Mouse (Mus musculus) MEL (cell line): ENCODE data around the gene Gm21936. TPM values are rescaled to one million over a fixed set of nuclear protein-coding genes. Genes with fewer than 3 reads are reported as not detected.
"Not testable (repeated sequence)": the region's sequence is repeated elsewhere in the genome, so short reads cannot be mapped to it uniquely, and the experiment has no call there.

ENCODE experiments used
- DNase-seq: peaks from one replicate; pipeline ENCODE4 v3.0.0; 2011; ENCODE audit warnings: low read depth, low spot score
- H3K27ac ChIP-seq: 2 replicates; pipeline ENCODE4 v1.5.1; 2012; ENCODE audit warnings: low read depth, mild to moderate bottlenecking, control low read depth, low read length, moderate library complexity; ENCODE audit not compliant: control insufficient read depth
- H3K27me3 ChIP-seq, 2 experiments: fragments of 150-350 bp in 1 of 2; sonication (generic) in 1 of 2; 2 replicates each; pipeline ENCODE4 v1.6.1; 2012; ENCODE audit warnings: low read length in 2 of 2, mild to moderate bottlenecking in 2 of 2, improper control_type of control experiment in 1 of 2, moderate library complexity in 1 of 2; ENCODE audit not compliant: insufficient read depth in 2 of 2, control insufficient read depth in 1 of 2
- H3K36me3 ChIP-seq, 2 experiments: 2 replicates each; pipeline ENCODE4 v1.6.1; 2012 to 2014; ENCODE audit warnings: low read length in 2 of 2, improper control_type of control experiment in 1 of 2, inconsistent platforms in 1 of 2, mild to moderate bottlenecking in 1 of 2; ENCODE audit not compliant: insufficient read depth in 2 of 2, control insufficient read depth in 1 of 2
- H3K4me1 ChIP-seq, 2 experiments: fragments of 150-350 bp in 1 of 2; sonication (generic) in 1 of 2; 2 replicates each; pipeline ENCODE4 v1.6.1; 2012; ENCODE audit warnings: low read length in 2 of 2, improper control_type of control experiment in 1 of 2, mild to moderate bottlenecking in 1 of 2; ENCODE audit not compliant: insufficient read depth in 2 of 2, control insufficient read depth in 1 of 2
- H3K4me3 ChIP-seq, 2 experiments: fragments of 150-350 bp in 1 of 2; sonication (generic) in 1 of 2; 2 replicates each; pipeline ENCODE4 v1.5.1; 2012; ENCODE audit warnings: low read depth in 2 of 2, low read length in 2 of 2, mild to moderate bottlenecking in 2 of 2, moderate library complexity in 2 of 2, control low read depth in 1 of 2, improper control_type of control experiment in 1 of 2; ENCODE audit not compliant: control insufficient read depth in 1 of 2, insufficient read depth in 1 of 2
- H3K79me2 ChIP-seq: 2 replicates; pipeline ENCODE4 v1.6.1; 2012; ENCODE audit warnings: mild to moderate bottlenecking, low read length, moderate library complexity; ENCODE audit not compliant: control insufficient read depth, poor library complexity, insufficient read depth
- H3K9ac ChIP-seq: 2 replicates; pipeline ENCODE4 v1.6.1; 2012; ENCODE audit warnings: low read depth, mild to moderate bottlenecking, control low read depth, low read length, moderate library complexity; ENCODE audit not compliant: control insufficient read depth, poor library complexity, severe bottlenecking
- H3K9me3 ChIP-seq: fragments of 150-350 bp; sonication (generic); replicated peaks from 2 replicates; pipeline ENCODE4 v1.6.1; 2012; ENCODE audit warnings: mild to moderate bottlenecking, low read length, improper control_type of control experiment, moderate library complexity; ENCODE audit not compliant: insufficient read depth
- polyA plus RNA-seq, 2 experiments: library from polyadenylated mRNA; stranded (reverse) in 1 of 2; unstranded in 1 of 2; fragments of >175 nt in 1 of 2; fragments of >200 nt in 1 of 2; gene quantifications; 2 replicates each; pipeline versions ENCODE4 v1.2.1 to v1.2.4; 2012; ENCODE audit warnings: low replicate concordance in 2 of 2, low read depth in 1 of 2; ENCODE audit not compliant: insufficient read length in 2 of 2, insufficient read depth in 1 of 2, missing spikeins in 1 of 2
- total RNA-seq: library from RNA; depleted of rRNA; stranded (reverse); fragments of 300-350 nt; gene quantifications from 2 replicates; pipeline ENCODE4 v1.2.3, GENCODE M21; 2012; rRNA removed

The Gm21936 gene
- not detected in 2 replicates for total RNA-seq
- not detected for polyA plus RNA-seq

DNA sequence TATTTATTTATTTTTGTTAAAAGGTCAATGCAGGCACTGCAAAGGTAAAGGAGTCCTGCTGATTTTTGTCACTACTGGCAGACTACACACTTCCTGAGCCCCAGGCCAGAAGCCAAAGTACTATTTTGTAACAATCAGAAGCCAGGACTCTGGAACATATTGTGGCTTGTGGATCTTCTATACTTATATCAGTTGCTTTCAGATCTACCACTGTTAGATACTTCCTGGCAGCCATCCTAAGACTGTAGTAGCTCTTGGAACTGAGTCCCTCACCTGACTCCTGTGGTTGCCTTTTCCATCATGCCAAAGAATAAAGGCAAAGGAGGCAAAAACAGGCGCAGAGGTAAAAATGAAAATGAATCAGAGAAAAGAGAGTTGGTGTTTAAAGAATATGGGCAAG is at the start of gene Gm21936:
Gene Gm21936 (plus strand): TSS at position 301 of the 400 bp plus-strand sequence.
- not testable (repeated sequence) for H3K36me3 ChIP-seq, H3K4me1 ChIP-seq, H3K27ac ChIP-seq, H3K79me2 ChIP-seq, DNase-seq, H3K9me3 ChIP-seq, H3K4me3 ChIP-seq, H3K9ac ChIP-seq, H3K27me3 ChIP-seq

DNA sequence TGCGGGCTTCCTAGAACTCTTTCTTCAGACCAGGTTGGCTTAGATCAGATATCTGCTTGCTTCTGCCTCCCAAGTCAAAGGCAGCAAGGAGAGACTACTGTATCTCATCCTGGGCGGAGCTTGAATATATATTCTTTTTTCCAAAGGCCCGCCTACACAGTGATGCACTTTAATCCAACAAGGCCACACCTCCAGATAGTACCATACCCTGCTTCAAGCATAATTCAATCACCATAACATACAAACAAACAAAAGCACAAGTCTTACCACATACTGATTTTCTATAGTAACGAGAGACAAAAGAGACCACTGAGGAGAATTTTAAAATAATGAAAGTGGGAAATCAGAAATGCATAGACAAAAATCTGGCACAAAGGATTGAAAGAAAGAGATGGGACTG is 19.7 kb upstream of the Gm21936 start, which contains the start of gene Gm21319:
Gene Gm21319 (minus strand): TSS at position 101 of the 400 bp plus-strand sequence.
- H3K27ac ChIP-seq, H3K27me3 ChIP-seq: not testable (repeated sequence)

DNA sequence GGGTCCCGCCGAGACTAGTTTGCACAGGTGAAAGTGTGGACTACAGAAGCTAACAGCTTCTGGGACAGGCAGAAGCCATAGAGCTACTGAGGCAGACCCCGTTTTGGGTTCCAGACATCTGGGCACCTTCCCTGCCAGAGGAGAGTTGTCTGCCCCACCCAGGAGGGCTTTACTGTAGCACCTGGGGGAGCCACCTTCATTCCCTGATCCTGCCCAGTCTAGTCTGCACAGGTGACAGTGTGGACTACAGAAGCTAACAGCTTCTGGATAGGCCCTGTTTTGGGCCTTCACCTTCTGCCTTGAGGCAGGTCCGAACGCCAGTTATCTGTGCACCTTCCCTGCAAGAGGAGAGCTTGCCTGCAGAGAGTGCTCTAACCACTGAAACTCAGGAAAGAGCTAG is 2.7 kb downstream of the Gm21936 start:
- H3K79me2 ChIP-seq, H3K9me3 ChIP-seq, H3K4me1 ChIP-seq, DNase-seq, H3K27ac ChIP-seq, H3K27me3 ChIP-seq, H3K9ac ChIP-seq, H3K36me3 ChIP-seq, H3K4me3 ChIP-seq: not testable (repeated sequence)

More for the DNA sequence above, 19.7 kb upstream of the Gm21936 start, which contains the start of gene Gm21319:
- H3K36me3 ChIP-seq, H3K4me3 ChIP-seq, H3K9ac ChIP-seq, H3K79me2 ChIP-seq, H3K4me1 ChIP-seq, H3K9me3 ChIP-seq, DNase-seq: not testable (repeated sequence)

DNA sequence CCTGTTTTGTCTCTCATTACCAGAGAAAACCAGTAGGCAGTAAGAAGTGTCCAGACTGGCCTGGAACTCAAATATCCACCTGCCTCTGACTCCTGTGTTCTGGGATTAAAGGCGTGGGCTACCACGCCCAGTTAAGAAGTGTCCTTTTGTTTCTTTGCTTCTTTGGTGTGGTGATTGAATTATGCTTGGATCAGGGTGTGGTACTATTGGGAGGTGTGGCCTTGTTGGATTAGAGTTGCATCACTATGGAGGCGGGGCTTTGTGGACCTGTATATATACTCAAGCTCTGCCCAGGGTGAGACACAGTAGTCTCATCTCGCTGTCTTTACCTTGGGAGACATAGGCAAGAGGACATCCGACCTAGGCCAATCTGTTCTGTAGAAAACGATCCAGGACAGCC is 21.0 kb downstream of the Gm21936 start, which contains the start of gene BB287469:
Gene BB287469 (plus strand): TSS at position 301 of the 400 bp plus-strand sequence.
- H3K9me3 ChIP-seq, H3K27ac ChIP-seq, H3K4me3 ChIP-seq, H3K36me3 ChIP-seq, H3K79me2 ChIP-seq, H3K27me3 ChIP-seq, H3K9ac ChIP-seq, DNase-seq, H3K4me1 ChIP-seq: not testable (repeated sequence)

DNA sequence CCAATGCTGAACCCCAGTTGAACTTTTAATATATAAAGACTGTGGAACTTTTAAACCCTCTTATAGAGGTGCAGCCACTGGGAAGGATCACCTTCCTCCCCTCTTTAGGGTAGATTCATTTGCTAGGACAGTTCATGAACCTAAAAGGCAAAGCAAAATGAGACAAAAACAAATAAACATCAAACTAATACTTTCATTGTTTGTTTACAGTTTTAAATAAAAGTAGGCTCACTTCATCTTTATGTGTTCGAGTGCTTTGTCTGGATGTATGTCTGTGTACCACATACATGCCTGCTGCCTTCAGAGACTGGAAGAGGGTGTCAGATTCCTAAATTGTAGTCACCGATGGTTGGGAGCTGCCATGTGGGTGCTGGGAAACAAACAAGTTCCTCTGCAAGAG is 46.9 kb downstream of the Gm21936 start, which contains the start of gene Gm2001:
Gene Gm2001 (minus strand): TSS at position 101 of the 400 bp plus-strand sequence.
- H3K4me3 ChIP-seq: not testable (repeated sequence)

More for the DNA sequence above, 46.9 kb downstream of the Gm21936 start, which contains the start of gene Gm2001:
- H3K27me3 ChIP-seq, H3K36me3 ChIP-seq, H3K9me3 ChIP-seq, H3K4me1 ChIP-seq, H3K9ac ChIP-seq, H3K27ac ChIP-seq, H3K79me2 ChIP-seq, DNase-seq: not testable (repeated sequence)

Other genes starting within 250 kb of the Gm21936 start
- gene Oog1, start 192.8 kb upstream of the Gm21936 start, total RNA-seq: not detected in 2 replicates
- not detected for gene Oog1, start 192.8 kb upstream of the Gm21936 start, polyA plus RNA-seq
- gene Gm4027, start 176.6 kb upstream of the Gm21936 start, total RNA-seq: not detected in 2 replicates
- under 1 TPM in 1 of 2 experiments, not detected in 1; 0.06 TPM for gene Gm4027, start 176.6 kb upstream of the Gm21936 start, polyA plus RNA-seq
- gene Gm16381, start 150.9 kb upstream of the Gm21936 start, total RNA-seq: not detected in 2 replicates
- not detected for gene Gm16381, start 150.9 kb upstream of the Gm21936 start, polyA plus RNA-seq
- not detected in 2 replicates for gene Gm21319, start 19.8 kb upstream of the Gm21936 start, total RNA-seq
- gene Gm21319, start 19.8 kb upstream of the Gm21936 start, polyA plus RNA-seq: not detected
- not detected in 2 replicates for gene BB287469, start 21.1 kb downstream of the Gm21936 start, total RNA-seq
- gene BB287469, start 21.1 kb downstream of the Gm21936 start, polyA plus RNA-seq: not detected
- not detected in 2 replicates for gene Gm2001, start 46.8 kb downstream of the Gm21936 start, total RNA-seq
- gene Gm2001, start 46.8 kb downstream of the Gm21936 start, polyA plus RNA-seq: not detected
- gene Gm2016, start 78.6 kb downstream of the Gm21936 start, total RNA-seq: not detected in 2 replicates
- under 1 TPM in 1 of 2 experiments, not detected in 1; 0.04 TPM for gene Gm2016, start 78.6 kb downstream of the Gm21936 start, polyA plus RNA-seq
- not detected in 2 replicates for gene Gm2022, start 99.9 kb downstream of the Gm21936 start, total RNA-seq
- gene Gm2022, start 99.9 kb downstream of the Gm21936 start, polyA plus RNA-seq: not detected
- gene Gm2035, start 124.3 kb downstream of the Gm21936 start, total RNA-seq: not detected in 2 replicates
- gene Gm2035, start 124.3 kb downstream of the Gm21936 start, polyA plus RNA-seq: not detected
- gene Gm2042, start 158.6 kb downstream of the Gm21936 start, total RNA-seq: not detected in 2 replicates
- gene Gm2042, start 158.6 kb downstream of the Gm21936 start, polyA plus RNA-seq: not detected
- gene Gm2075, start 216.3 kb downstream of the Gm21936 start, total RNA-seq: not detected in 2 replicates
- gene Gm2075, start 216.3 kb downstream of the Gm21936 start, polyA plus RNA-seq: not detected
- not detected in 2 replicates for gene Gm6803, start 223.3 kb downstream of the Gm21936 start, total RNA-seq
- gene Gm6803, start 223.3 kb downstream of the Gm21936 start, polyA plus RNA-seq: under 1 TPM in 1 of 2 experiments, not detected in 1; 0.19 TPM
- gene Gm2056, start 231.5 kb downstream of the Gm21936 start, total RNA-seq: not detected in 2 replicates
- not detected for gene Gm2056, start 231.5 kb downstream of the Gm21936 start, polyA plus RNA-seq